Mouse (Mus musculus): ENCODE results near the gene Zfp354c.

DNA sequence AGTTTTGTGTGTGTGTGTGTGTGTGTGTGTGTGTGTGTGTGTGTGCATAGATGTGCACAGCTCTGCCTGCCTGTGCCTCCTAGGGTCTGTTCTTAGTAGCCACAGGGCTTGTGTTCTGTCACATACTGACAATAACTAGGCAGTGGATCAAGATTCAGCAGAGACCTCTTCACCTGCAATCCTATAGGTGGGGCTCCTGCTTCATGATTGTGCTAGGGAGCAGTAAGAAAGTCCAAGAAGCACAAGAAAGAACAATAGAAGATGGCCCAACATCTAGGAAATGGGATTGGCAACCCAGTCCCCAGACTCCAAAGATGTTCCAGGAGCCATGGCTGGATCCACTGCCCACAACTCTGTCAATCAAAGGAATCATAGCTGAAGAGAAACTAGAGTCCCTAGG lies 28.7 kb downstream of the Zfp354c start:
- no peak for TF ChIP-seq EP300 (IDR thresholded peaks at IDR 0.05; ENCODE audit: low read depth in 1 of 2, low read length in 2 of 2)
- no peak for TF ChIP-seq POLR2A (IDR thresholded peaks at IDR 0.05; ENCODE audit: control insufficient read depth in 1 of 2, insufficient read depth in 1 of 2, low read depth in 1 of 2, low read length in 2 of 2, poor library complexity in 1 of 2)
- TF ChIP-seq POLR2AphosphoS2 (IDR thresholded peaks at IDR 0.05; ENCODE audit: low read length) = no peak
- no peak for TF ChIP-seq MYB (IDR thresholded peaks at IDR 0.05; ENCODE audit: low read depth, low read length)

Data from MEL (cell line).